Mouse (Mus musculus): ENCODE measurements around the gene Tatdn3.
"Not testable (repeated sequence)": the region's sequence is repeated elsewhere in the genome, so short reads cannot be mapped to it uniquely, and the experiment has no call there.

Gene Tatdn3

GRCm38 (mm10) chr1:191035649-191036048, 27.1 kb downstream of the Tatdn3 start:
- DNase-seq (ENCODE audit: low read depth, low spot score) = peak; percentile 78

GRCm38 (mm10) chr1:191030922-191031425, 31.8 kb downstream of the Tatdn3 start:
- DNase-seq (ENCODE audit: low read depth, low spot score) = peak; percentile 51

DNA sequence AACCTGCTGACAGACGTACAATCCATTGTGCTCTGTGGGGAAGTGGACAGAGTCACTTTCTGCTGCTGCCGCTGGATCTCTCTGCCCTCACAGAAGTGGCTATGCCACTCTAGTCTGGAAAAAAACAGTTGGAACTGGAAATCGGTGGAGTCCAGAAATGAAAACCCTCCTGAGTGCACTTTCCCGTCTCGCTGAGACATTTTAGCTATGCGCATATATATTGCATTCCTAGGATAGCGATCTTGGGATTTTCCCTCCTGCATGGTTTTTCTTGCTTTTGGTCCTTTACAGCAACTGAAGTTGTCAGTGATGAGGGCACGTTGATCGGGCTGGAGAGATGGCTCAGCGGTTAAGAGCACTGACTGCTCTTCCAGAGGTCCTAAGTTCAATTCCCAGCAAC, 32.5 kb downstream of the Tatdn3 start:
- DNase-seq (ENCODE audit: low read depth, low spot score) = no peak

- peak; percentile 100 for DNase-seq (ENCODE audit: low read depth, low spot score)
Measured at GRCm38 (mm10) chr1:191026021-191026713, 36.6 kb downstream of the Tatdn3 start, which contains the start of gene Flvcr1. TSS of gene Flvcr1 (minus strand) at chr1:191026158.

- peak; percentile 61 for DNase-seq (ENCODE audit: low read depth, low spot score)
Measured at GRCm38 (mm10) chr1:191025016-191026012, 37.4 kb downstream of the Tatdn3 start.

GRCm38 (mm10) chr1:191023806-191024205, 38.9 kb downstream of the Tatdn3 start:
- not testable (repeated sequence) for DNase-seq (ENCODE audit: low read depth, low spot score)

DNA sequence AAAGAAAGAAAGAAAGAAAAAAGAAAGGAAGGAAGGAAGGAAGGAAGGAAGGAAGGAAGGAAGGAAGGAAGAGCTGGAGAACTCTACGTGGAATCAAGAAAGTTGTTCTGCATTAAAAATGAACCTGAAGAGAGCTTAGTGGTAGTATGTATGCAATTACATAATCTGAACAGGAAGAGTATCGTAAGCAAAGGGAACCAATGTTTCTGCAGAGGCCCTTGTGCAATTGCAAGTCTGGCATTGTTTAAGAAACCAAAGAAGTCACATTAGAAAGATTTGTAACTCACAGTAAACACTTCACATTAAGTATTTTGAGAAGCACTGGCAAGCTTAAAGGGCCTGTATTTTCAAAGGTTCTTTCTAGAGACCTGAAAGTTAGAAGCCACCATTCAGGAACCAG, 39.6 kb downstream of the Tatdn3 start:
- no peak for DNase-seq (ENCODE audit: low read depth, low spot score)

DNA sequence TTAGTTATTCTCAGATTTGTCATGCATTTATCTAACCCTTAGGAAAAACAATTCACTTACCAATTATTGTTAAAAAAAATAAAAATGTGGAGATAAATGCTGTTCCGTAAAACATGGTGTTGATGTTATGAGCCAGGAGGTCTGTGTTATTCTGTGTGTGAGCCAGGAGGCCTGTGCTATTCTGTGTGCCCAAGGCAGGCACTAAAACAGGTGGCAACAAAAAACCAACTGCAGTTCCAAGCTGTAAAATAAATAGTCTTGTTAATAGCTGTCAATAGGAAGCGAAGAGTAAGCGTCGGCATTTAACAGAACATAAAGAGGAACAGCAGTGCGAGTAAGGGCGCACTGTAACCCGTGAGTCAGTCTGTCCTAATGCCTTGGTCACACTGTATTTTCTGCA, 41.7 kb downstream of the Tatdn3 start:
- no peak for DNase-seq (ENCODE audit: low read depth, low spot score)

DNA sequence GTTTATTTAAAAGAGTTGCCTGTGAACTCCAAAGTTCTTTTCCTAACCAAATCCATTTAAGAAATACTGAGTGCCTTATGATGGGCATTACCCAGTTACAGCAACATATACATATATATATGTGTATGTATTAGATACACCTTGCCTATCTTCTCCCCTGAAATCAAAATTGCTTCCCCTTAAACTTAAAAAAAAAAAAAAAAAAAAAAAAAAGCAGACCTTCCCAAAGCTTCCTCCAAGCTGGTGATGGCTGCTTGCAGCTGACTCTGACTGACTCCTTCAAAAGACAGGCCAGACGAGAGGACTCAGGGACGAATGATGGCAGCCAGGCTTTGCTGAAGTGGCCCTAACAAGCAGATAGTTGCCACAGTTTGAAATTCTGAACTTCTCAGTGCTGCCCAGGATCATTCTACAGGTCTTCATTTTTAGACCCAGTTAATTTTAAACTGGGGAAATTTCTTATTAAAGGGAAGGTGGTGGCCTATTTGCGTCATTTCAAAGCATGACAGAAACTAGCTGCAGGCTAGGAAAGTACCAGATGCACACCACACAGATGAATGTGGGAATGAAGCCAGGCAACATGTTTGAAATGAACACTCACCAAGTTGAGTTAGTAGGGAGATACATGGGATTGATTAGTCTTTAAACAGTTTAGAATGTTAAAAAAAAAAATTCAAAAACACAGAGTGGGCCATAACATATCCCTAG, 42.4 kb downstream of the Tatdn3 start:
- peak; percentile 51 for DNase-seq (ENCODE audit: low read depth, low spot score)

DNA sequence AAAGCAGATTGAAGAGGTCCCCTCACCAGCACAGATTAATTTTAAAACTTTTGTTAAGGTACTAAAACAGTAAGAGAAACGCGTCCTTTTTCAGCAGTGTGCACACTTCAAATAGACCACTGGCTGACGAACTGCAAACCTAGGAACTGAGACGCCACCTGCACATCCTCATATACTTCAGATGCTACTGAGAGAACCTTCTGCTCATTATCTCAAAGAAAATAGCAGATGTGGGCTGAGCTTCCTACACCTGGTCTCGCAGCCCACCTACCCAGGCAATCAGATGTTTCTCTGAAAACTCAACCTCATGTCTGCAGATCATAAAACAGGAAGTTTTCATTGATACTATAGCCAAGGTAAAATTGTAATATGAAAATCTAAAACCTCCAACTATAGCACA, 42.9 kb downstream of the Tatdn3 start:
- DNase-seq (ENCODE audit: low read depth, low spot score) = no peak

GRCm38 (mm10) chr1:191014271-191014670, 48.5 kb downstream of the Tatdn3 start:
- DNase-seq (ENCODE audit: low read depth, low spot score) = no peak

GRCm38 (mm10) chr1:191008707-191009106, 54.0 kb downstream of the Tatdn3 start:
- DNase-seq (ENCODE audit: low read depth, low spot score) = no peak

GRCm38 (mm10) chr1:191002201-191002600, 60.5 kb downstream of the Tatdn3 start:
- DNase-seq (ENCODE audit: low read depth, low spot score) = no peak

GRCm38 (mm10) chr1:191000686-191001085, 62.0 kb downstream of the Tatdn3 start:
- peak; percentile 39 for DNase-seq (ENCODE audit: low read depth, low spot score)

DNA sequence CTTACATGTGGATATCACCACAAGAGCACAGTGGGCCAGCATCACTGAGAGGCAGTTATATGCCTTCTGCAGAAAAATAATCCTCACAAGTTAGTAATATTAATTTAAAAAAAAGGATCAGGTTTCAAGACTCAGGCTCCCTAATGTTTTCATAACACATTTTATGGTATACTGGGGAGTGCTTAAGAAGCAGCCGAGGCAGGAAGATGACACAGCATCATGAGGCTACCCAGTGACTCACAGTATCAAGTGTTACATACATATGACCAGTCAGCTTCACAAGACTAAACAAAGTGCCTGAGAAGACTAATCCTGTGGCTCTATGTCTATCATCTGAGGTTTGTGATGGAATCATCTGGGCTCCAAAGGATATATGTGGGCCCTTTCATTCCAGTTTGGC, 64.7 kb downstream of the Tatdn3 start:
- no peak for DNase-seq (ENCODE audit: low read depth, low spot score)

DNA sequence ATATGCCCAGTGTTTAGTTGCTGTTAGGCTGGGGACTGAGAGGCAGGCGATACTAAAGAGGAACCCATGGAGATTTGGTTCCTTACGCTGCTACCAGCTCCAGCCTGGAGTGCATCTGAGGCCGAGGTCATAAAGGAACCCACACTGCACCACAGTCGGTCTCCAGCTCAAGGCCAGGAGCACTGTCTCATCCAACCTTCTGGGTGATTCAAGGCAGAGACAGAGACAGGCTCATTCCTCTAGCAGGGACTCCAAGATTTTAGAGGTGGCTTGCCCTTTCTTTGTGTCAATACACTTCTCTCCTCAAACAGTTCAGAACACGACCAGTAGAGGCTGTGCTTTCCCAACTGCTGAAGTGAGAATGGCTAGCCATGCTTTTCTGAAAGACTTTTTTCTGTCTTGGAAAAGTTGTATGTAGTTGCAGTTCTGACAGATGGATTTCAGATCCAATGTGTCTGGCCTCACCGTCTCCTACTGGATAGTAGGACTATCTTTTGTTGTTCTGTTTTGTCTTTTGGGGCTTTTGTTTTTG, 66.3 kb downstream of the Tatdn3 start:
- DNase-seq (ENCODE audit: low read depth, low spot score) = no peak
